Mouse (Mus musculus) urinary bladder, postnatal 36 days (tissue): ENCODE results near the gene Gm17174.
A peak's percentile ranks its signal among the peaks of the same experiment; 100 is the strongest.
"Not testable (repeated sequence)": the region's sequence is repeated elsewhere in the genome, so short reads cannot be mapped to it uniquely, and the experiment has no call there.

ENCODE experiments used
- DNase-seq, 2 experiments: peaks; one replicate each; pipeline ENCODE4 v3.0.0; 2022; ENCODE audit warnings: low spot score in 2 of 2, mixed read lengths in 1 of 2

Gm17174 gene

DNA sequence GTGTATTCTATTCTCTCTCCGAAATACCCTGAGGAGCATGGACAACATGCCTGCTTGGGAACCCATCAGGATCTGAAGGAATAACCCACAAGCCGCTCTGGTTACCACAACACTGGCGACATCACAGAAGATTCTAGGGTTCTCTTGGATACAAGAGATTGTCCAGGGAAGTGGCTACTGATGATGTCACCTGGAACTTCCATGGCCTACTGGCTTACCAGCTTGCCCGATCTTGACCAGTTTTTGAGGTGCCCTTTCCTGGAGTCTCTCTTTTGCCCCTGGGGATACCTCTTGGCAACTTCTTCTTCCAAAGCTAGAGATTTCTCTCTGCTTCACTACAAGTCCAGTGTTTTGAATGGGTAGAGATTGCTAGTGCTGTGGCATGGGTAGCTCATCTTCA is at the start of gene Gm17174:
Gene Gm17174, minus strand, starts transcription at position 101 of the 400 bp plus-strand sequence.
- DNase-seq = not testable (repeated sequence)

DNA sequence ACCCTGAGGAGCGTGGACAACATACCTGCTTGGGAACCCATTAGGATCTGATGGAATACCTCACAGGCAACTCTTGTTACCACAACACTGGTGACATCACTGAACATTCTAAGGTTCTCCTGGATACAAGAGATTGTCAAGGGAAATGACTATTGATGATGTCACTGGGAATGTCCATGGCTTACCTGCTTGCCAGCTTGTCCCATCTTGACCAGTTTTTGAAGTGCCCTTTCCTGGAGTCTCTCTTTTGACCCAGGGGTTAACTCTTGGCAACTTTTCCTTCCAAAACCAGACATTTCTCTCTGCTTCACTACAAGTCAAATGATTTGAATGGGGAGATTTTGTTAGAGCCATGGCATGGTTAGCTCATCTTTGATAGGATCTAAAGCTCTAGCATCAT is 43.6 kb upstream of the Gm17174 start, which contains the start of gene Gm4181:
Gene Gm4181, minus strand, starts transcription at position 101 of the 400 bp plus-strand sequence.
- not testable (repeated sequence) for DNase-seq

DNA sequence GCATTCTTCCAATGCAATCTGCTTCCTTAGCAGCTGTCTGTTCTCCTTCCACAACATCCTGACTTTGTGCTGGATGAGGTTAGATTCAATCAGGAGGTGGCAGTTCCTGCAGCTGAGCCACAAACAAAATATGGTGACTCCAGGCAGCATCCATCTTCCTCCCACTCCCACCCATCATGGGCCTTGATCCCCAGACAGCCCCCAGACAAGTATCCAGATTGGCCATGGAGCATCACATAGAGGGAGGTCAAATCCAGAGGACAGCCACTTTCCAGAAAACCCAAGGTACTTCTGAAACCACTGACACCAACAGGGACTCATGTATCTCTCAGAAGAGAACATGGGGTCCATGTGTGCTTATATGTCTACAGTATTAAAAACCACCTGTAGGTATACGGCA is 40.5 kb upstream of the Gm17174 start:
- peak; percentile 5 to 16 for DNase-seq

DNA sequence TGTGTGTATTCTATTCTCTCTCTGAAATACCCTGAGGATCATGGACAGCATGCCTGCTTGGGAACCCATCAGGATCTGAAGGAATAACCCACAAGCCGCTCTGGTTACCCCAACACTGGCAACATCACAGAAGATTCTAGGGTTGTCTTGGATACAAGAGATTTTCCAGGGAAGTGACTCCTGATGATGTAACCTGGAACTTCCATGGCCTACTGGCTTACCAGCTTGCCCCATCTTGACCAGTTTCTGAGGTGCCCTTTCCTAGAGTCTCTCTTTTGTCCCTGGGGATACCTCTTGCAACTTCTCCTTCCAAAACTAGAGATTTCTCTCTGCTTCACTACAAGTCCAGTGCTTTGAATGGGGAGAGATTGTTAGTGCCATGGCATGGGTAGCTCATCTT is 19.3 kb upstream of the Gm17174 start, which contains the start of gene Gm17078:
Gene Gm17078, minus strand, starts transcription at position 101 of the 400 bp plus-strand sequence.
- no peak for DNase-seq

DNA sequence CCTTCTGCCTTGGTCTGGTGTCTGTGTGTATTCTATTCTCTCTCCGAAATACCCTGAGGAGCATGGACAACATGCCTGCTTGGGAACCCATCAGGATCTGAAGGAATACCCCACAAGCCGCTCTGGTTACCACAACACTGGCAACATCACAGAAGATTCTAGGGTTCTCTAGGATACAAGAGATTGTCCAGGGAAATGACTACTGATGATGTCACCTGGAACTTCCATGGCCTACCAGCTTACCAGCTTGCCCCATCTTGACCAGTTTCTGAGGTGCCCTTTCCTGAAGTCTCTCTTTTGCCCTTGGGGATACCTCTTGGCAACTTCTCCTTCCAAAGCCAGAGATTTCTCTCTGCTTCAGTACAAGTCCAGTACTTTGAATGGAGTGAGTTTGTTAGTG is 18.0 kb downstream of the Gm17174 start, which contains the start of gene Gm17175:
Gene Gm17175, minus strand, starts transcription at position 101 of the 400 bp plus-strand sequence.
- DNase-seq = not testable (repeated sequence)

DNA sequence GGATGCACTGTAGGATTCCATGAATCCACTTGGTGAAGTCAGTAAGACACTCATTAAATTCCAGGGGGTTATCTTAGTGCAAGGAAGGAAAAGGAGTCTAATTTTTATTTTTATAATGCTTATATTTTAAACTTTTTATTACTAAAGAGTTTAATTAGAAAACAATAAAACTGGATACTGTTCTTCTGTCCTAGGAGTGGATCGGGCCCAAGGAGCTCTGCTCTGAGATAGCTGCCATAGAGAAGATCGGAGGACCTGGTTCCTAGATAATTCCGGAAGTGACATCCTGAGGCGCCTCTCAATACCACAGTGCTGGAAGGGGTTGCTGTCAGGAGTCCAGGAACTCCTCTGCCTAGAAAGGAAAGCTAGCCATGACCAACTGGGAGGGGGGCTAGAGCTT is 39.4 kb downstream of the Gm17174 start, which contains the start of gene Gm5622:
Gene Gm5622, plus strand, starts transcription at position 301 of the 400 bp plus-strand sequence.
- no peak for DNase-seq
